Mouse (Mus musculus) common myeloid progenitor, adult 5-6 weeks (primary cell): ENCODE results near the gene Bckdha. TPM values are rescaled to one million over a fixed set of nuclear protein-coding genes. Genes with fewer than 3 reads are reported as not detected.

Experiments
- ATAC-seq: replicated peaks from 2 replicates; pipeline ENCODE4 v1.8.0; 2016; ENCODE audit warnings: low read depth, mild to moderate bottlenecking, moderate TSS enrichment, inconsistent platforms; ENCODE audit not compliant: poor library complexity, severe bottlenecking
- total RNA-seq: library from RNA; stranded (forward); fragments of 200-1000, 187-1606 nt; gene quantifications from 2 replicates; pipeline ENCODE4 v1.2.3, GENCODE M21; 2017

Gene Bckdha
- total RNA-seq, 1 experiment from 2014 or later: 43.8 TPM

DNA sequence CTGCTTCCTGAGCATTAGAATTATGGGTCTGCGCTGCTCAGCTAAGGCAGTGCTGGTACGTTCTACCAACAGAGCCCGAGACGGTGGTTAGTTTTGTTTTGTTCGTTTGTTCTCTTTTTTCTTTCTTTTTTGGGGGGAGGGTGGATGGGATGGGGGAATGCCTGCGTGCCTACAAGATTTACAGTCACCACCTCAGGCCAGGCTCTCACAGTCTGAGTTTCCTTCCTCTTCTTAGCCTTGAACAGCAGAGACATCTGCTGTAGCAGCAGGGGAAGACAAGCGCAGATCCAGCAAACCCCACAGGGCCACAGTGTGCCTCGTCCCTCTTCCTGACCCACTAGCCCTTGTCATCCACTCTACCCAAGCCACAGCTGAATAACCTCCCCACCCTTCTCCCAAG is 7.5 kb downstream of the Bckdha start:
- ATAC-seq: peak; percentile 76

DNA sequence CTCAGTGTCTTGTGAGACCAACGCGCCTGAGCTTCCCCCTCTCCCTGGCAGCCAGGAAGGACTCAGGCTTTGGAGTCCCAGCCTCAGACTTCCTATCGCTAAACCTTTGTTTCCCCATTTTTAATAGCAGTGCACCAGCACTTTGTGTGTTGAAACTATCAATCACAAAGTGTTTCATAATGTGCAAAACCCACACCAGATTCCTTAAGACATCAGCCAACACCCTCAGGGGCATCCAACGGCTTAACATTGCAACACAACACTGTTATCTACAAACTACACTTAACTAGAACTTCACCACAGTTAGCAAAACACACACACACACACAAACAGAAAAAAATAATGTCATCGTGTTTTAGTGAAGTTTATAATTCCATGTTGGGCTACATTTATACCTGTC is 8.9 kb downstream of the Bckdha start:
- ATAC-seq: peak; percentile 57

GRCm38 (mm10) chr7:25647574-25648123 is 11.1 kb downstream of the Bckdha start:
- no peak for ATAC-seq

DNA sequence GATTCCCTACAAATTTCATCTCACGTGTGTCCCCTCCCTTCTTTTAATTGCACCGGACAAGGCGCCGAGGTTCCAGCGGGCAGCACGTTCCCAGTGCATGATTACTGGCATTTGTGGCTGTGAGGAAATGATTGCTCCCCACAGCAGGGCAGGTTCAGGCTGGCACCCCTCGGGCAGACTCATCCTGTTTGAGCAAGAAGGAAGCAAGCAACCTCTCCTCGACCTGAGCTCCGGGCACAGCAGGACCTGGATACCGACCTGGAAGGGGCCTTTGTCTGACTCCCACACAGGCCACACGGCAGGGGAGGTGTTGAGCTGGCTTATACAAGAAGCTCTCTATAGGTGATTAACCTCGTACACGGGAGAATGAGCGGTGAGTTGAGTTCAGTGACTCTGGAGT is 13.7 kb downstream of the Bckdha start:
- 0 out of 2 replicates have a peak, but pooled peaks have one; percentile 12 for ATAC-seq

DNA sequence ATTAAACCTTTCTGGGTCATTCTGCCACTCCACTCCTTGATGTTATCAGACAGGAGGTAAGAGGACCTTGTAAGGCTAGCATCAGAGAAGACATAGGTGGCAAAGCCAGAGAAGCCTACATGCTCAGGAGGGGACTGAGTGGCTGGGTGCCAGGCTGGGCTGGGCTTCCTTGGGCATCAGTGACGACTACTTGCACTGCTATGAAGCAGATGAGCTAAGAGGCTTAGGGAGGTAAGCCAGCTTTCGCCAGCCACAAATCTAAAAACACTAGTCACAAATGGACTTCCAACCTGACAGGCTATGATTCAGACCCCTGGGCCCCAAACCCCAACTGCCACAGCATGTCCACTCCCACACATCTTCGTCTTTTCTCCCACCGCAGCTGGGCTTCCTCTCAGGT is 14.2 kb downstream of the Bckdha start:
- peak; percentile 30; the same call in 1 of the 2 replicates for ATAC-seq

GRCm38 (mm10) chr7:25644136-25644535 is 14.6 kb downstream of the Bckdha start:
- ATAC-seq: peak; percentile 43

GRCm38 (mm10) chr7:25639754-25640153 is 19.0 kb downstream of the Bckdha start:
- ATAC-seq: no peak

DNA sequence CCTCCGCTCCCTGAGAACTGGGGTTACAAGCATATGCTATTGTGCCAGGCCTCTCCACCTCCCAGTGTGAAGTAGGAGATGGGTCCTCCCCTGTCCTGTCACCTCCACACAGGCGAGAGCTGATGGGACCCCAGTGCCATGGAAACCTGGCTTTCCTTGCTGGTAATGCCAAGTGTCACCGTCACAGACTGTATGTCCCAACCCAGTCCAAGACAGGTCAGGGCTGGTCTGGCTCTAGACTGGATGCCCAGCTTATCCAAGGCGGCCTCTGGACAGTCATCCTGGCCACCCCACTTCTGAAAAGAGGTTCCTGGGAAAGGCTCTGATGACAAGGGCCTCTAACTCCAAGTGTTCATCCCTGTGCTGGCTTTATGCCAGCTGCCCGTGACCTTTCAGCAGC is 21.7 kb downstream of the Bckdha start:
- ATAC-seq: no peak

DNA sequence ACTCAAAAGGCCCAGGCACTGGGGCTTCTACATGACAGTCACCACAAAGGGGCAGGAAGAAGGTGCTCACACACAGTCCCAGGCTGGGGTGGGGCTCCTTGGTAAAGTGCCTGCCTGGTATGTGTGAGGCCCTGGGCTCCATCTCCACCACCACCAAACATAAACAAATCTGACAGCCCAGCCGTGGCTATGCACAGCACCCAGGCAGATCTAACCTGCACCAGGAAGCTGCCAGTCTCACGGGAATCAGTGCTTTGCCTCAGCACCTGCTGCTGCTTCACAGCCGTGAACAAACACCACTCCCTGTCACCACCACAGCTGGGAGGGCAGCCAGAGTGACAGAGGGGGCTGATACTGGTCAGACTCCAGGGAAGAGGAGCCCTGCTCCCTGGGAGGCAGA is 22.4 kb downstream of the Bckdha start:
- no peak for ATAC-seq

DNA sequence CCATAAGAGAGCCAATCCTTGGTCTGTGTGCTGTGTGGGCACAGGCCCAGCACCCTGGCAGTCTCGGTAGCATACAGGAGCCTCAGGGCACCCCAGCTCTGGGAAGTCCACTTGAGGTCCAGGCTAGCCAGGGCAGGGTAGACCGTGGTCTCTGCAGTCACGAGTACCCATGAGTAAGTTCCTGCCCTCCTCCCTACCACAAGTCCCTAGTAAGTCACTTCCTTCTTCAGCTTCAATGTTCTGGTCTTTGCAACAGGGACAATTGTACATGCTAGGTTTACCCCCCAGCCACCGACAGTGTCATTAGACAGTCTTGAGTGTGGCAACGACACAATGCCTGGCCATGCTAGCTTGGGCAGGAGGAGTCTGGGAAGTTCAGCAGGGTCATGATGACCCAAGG is 26.1 kb downstream of the Bckdha start:
- peak; percentile 76 for ATAC-seq

- ATAC-seq: no peak
Measured at GRCm38 (mm10) chr7:25628323-25628620, 30.5 kb downstream of the Bckdha start.

- peak; percentile 61 for ATAC-seq
Measured at GRCm38 (mm10) chr7:25627431-25628322, 31.1 kb downstream of the Bckdha start.

DNA sequence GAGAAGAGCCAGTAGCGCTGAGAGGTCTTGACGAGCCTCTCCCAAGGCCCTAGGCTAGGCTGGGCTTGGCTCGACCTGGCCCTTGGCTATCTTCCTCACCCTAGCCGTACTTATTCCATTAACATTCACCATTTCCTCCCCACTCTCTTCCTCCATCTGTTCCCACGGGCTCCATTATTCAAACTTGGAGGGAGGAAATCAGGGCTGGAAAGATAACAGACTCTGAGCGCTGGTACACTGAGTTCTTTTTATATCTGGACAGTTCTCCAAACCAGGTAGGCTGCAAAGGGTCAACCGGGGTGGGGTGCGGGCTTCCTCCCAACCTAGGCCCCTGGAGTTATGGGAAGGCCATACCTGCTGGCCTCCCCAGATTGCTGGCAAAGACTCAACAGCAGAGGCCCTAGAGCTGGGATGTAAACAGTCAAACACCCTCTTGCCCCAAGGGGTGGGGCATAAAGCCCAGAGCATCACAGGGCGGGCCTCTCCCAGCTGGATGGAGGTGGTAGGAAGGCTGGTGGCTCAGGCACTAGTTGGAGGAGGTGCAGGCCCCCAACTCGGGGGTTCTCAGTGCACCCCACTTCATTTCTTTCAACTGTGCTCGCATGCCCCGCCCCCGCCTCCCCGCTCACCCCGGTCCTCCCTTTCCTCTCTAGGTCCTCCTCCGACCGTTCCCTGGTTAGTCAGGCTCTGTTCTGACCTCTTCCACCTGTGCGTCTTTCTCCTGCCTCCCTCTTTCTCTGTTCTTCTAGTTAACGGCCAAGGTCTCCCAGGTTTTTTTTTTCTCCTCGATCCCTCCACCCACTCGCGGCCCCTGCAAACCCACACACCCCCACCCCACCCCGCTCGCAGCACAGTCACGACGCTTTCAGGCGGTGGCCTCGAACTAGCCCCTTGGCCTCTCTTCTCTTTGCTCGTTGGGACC is 32.0 kb downstream of the Bckdha start, which contains the start of gene B3gnt8:
B3gnt8 (plus strand) TSS at position 146 of the 922 bp plus-strand sequence.
- ATAC-seq: peak; percentile 27

GRCm38 (mm10) chr7:25625594-25626250 is 33.1 kb downstream of the Bckdha start:
- ATAC-seq: 0 out of 2 replicates have a peak, but pooled peaks have one; percentile 22

DNA sequence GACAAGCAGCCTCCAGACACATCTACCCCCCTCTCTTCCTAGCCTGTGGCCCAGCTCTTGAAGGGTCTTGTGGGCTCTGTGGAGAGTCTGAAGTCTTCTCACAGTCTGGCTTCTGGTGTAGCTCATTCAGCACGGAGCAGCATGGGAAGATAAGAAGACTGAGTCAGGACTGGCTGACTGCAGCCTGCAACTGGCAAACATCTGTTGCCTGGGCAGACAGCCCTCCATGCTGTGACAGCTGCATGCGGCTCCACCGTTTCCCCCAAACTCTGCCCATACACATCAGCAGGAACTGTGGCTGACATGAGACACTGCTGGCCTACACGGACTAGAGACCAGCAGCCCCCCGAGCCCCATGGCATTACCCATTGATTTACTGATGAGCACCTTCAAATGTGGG is 33.9 kb downstream of the Bckdha start:
- ATAC-seq: no peak

DNA sequence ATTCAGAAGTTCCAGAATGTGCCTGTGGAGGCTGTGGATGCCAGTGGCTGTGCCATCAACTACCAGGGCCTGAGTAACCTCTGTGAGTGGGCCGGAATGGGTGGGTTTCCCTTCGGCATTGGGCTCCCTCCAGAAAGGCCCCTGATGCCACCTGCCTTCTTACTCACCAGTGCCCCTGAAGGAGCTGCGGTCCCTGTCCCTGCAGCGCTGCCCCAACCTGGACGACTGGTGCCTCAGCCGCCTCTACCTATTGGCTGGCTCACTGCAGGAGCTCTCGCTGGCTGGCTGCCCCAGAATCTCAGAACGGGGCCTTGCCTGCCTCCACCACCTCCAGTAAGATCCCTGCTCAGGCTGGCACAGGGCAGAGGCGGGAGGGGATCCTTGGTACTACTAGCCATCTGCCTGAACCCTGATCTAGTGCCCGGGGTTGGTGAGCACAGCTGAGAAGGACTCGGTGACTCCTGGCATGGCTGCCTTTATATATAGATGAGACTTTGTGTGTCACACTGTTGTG is 34.9 kb downstream of the Bckdha start:
- ATAC-seq: no peak

GRCm38 (mm10) chr7:25620751-25621150 is 38.0 kb downstream of the Bckdha start:
- ATAC-seq: no peak

- no peak for ATAC-seq
Measured at GRCm38 (mm10) chr7:25620101-25620500, 38.7 kb downstream of the Bckdha start.

DNA sequence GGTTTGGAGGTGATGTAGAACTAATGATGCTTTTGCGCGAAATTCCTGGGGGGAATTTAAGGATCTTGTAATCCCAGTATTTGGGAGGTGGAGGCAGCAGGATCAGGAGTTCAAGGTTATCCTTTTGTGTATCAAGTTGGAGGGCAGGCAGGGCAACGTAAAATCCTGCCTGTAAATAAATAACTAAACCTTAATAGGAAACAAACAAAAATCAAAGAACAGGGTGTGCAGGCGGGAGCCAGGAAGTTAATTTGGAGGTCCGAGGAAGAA is 39.1 kb downstream of the Bckdha start:
- no peak for ATAC-seq
